Mouse (Mus musculus): ENCODE measurements around the gene Rarg.

Gene Rarg

GRCm38 (mm10) chr15:102257202-102258075 is at the start of gene Rarg:
Gene Rarg (minus strand): TSS chr15:102257517.
- no peak for DNase-seq (ENCODE audit: low read depth, low spot score)

- DNase-seq (ENCODE audit: low read depth, low spot score), result no peak
These were observed 45.2 kb upstream of the Rarg start for GRCm38 (mm10) chr15:102302542-102302941.

GRCm38 (mm10) chr15:102296368-102297006 is 39.2 kb upstream of the Rarg start:
- DNase-seq (ENCODE audit: low read depth, low spot score), result no peak

DNA sequence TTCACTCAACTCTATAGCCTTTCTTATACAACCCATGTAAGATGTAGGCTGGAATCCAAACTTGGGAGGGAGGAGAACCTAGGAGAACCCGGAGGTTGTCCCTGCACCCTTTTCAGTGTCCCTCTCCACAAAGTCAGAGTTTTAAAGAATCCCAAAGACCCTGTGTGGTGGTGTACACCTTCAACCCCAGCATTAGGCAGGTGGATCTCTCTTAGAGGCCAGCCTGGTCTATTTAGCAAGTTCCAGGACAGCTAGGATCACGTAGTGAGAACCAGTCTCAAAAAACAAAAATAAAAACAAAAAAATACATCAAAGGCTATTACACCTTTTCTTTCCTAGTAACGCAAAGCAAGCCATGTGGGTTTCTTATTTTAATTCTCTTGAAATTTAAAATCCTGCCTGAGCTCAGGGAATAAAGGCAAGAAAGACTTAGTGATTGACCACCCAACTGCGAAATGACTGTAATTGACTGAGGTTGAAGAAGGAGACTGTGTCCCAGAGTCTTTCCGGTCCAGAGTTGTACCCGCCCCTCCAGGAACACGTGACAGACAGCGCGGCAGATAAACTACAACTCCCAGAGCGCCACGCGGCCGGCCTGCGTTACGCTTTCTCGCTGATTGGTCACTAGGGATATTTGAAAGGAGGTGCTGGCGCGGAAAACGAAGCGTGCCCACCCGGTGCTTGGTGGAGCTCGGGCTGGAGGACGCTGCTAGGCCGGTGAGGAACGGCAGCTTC is 38.5 kb upstream of the Rarg start, which contains the start of gene Espl1:
Gene Espl1, plus strand, starts transcription at position 634 of the 735 bp plus-strand sequence.
- DNase-seq (ENCODE audit: low read depth, low spot score), result peak; percentile 95

- DNase-seq (ENCODE audit: low read depth, low spot score), result peak; percentile 65
These were observed 30.1 kb upstream of the Rarg start for GRCm38 (mm10) chr15:102287395-102287794.

DNA sequence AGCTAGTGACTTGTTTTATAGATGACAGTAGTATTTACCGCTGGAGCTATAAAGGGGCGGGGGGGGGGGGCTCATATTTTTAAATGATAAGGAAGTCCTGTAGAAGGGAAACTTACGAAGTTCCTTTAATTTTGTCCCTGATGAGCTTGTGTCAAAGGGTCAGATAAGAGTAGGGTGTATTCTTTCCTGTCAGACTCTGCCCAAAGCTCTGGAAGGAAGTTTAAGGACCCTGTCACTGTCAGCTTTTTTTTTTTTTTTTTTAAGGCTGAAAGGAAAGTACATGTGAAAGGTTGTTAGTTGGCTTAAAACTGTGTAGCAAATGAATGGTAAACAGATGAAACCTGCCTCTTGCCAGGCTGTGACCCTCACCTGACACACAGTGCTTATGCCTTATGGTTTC is 26.3 kb upstream of the Rarg start:
- DNase-seq (ENCODE audit: low read depth, low spot score), result no peak

GRCm38 (mm10) chr15:102282463-102283292 is 25.4 kb upstream of the Rarg start:
- DNase-seq (ENCODE audit: low read depth, low spot score), result no peak

GRCm38 (mm10) chr15:102280623-102281022 is 23.3 kb upstream of the Rarg start:
- DNase-seq (ENCODE audit: low read depth, low spot score), result no peak

- no peak for DNase-seq (ENCODE audit: low read depth, low spot score)
These were observed 22.6 kb upstream of the Rarg start for GRCm38 (mm10) chr15:102279783-102280520.

DNA sequence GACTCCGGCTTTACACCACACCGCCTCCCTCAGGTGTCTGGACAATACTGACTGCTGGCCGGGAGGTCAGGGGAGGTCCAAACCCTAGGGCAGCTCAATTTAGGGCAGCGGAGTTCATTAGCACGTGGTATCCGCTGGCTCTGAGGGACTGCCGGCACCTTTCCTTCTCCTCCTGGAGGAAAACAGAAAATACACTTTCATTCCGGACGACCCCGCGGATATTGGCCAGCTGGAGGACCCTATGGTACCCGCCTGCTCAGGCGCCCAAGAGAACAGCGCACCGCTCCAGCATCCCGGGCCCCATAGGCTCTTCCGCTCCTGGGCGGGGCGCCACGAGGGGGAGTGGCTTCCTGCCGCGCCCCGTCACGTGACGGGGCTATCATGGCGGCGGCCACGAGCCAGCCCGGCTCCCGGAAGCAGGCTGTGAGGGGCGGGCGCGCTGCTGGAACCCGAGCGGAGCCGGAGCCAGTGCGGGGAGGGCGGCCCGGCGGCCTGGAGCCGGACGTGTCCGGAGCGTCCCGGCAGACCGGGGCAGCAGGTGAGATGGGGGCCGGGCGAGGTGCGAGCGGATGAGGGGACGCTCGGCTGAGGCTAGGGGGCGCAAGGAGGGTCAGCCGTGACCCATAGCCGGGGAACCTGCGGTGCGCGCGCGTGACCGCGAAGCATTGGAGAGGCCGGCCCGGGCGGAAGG is 21.9 kb upstream of the Rarg start, which contains the start of gene Mfsd5:
Gene Mfsd5, plus strand, starts transcription at position 363 of the 691 bp plus-strand sequence.
- peak; percentile 94 for DNase-seq (ENCODE audit: low read depth, low spot score)

DNA sequence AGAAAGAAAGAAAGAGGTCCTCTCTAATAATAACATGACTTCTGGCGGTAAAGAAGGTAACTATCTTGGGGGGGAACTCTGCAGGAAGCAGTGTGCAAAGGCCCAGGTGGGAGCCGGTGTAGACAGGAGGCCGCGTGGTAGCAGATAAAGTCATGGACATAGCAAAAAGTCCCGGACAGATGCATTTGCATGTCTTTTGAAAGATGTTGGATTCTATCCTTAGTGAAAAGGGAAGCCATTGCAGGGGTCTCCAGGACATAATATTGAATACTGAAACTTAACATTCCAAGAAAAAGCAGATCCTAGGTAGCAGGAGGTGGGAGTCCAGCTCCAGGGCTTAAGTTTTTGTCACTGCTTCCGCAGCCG is 21.4 kb upstream of the Rarg start:
- DNase-seq (ENCODE audit: low read depth, low spot score), result no peak

DNA sequence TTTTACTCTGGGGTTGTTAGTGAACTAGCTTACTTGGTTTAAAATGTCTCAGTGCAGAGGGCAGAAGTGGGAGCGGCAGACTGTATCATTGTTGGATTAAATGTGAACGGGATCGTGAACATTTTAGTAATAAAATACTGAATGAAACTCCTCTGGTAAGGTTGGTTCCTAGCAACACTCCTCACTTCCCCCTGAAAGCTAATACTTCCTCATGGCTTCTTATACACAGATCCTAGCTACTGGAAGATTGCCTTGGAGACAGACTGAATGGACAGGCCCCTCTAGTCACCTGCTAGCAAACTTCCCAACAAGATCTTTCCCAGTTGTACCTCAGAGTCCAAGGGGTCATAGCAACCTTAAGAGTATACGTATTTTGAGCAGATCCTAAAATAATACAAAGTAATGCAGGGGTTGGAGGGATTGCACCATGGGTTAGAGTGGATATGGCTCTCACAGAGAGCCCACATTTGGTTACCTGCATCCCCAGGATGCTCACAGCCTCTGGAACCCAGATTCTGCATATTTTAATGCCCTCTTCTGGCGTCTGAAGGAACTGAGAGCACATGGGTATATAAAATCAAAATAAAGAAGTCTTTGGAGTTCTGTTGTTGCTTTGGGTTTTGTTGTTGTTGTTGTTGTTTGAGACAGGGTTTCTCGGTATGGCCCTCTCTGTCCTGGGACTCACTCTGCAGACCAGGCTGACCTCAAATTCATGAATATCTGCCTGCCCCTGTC is 16.8 kb upstream of the Rarg start:
- no peak for DNase-seq (ENCODE audit: low read depth, low spot score)

DNA sequence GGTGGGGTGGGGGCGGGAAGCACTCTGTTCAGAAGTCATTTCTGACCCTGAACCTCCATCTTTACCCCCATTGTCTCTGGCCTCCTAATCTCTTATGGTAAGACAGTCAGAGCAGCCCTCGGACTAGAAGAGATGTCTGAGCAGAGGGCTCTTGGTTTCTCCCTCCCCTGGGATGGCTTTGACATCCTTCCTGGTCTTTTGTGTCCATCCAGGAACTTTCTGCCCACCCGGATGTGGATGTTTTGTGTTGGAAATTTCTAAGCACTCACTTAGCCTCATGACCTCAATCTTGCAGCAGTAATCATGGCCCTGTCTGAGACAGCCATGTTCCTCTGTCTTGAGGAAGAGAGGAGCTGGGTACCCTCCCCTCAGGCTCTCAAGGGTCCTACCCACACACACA is 14.1 kb upstream of the Rarg start:
- DNase-seq (ENCODE audit: low read depth, low spot score), result no peak

DNA sequence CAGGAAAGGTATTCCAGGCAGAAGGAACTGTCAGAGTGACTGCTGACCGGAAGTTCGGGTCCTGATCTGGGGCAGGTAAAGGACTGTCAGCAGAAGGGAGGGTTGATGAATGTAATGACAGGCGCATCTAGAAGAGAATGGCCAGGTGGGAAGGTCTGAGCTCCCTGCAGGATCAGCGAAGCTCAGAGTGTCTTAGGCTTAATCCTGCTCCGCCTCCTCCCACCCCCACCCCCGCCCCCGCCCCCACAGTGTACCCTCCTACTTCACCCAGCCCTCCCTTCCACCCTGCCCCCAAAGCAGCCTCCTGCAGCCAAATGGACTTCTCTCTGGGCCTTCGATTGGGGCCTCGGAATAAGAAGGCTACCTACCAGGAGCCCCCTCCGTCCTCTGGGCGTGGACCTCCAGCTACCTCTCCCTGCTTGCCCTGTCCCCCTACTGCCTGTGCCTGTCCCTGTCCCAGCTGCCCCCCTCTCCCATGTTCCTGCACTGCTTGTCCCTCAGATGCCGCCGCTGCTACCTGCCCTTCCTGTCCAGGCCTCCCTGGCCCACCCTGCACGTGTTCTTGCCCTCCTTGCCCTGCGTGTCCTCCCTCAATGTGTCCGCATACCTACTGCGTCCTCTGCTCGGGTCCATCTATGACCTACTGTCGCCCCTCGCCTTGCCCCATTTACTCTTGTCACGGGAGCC is 13.1 kb upstream of the Rarg start, which contains the start of gene Gm9918:
Gene Gm9918, plus strand, starts transcription at position 290 of the 687 bp plus-strand sequence.
- no peak for DNase-seq (ENCODE audit: low read depth, low spot score)

GRCm38 (mm10) chr15:102265548-102265947 is 8.2 kb upstream of the Rarg start:
- no peak for DNase-seq (ENCODE audit: low read depth, low spot score)

DNA sequence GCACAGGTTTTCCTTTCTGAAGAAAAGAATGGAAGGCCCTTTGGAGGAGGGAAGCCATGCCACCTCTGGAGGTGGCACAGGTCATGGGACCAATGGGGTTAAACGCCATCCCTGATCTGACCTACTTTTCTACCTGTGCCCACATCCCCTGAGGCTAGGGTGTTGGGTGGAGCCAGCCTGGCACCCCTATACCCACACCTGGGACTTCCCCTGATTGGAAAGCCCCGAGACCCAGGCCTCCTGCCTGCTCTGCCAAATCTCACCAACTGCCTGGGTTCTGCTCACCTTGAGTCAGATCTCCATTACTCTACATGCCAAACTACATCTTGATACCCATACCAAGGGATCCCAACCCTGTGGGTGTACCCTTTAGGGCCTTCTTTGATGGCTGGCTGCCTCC is 5.7 kb upstream of the Rarg start:
- no peak for DNase-seq (ENCODE audit: low read depth, low spot score)

- no peak for DNase-seq (ENCODE audit: low read depth, low spot score)
These were observed 5.3 kb upstream of the Rarg start for GRCm38 (mm10) chr15:102262582-102262981.

- DNase-seq (ENCODE audit: low read depth, low spot score), result no peak
These were observed 1.4 kb upstream of the Rarg start for GRCm38 (mm10) chr15:102258581-102259253.
